12 mouse cellular contexts compared by ENCODE assay signal in genomic region chr4:82540048-82540410, GRCm38 (mm10).
A peak's percentile ranks its signal among the peaks of the same experiment; 100 is the strongest.
DNase-seq lines count a peak whose midpoint lies in the region; ATAC-seq and TF ChIP-seq lines count a peak whose summit lies in the region.
"Had no signal": no experiment of that assay in that cellular context is flagged by ENCODE, and none has a peak within 500 bp of the region (broad histone marks: within the 10 kb centered on the region; RNA-seq: fewer than 3 reads in every experiment).

No protein-coding gene starts in this region.

- no peak for ATAC-seq in forebrain, embryonic 13.5 days
- ATAC-seq in forebrain, embryonic 11.5 days (replicated peaks; ENCODE audit: low FRiP score), result no peak
- no peak for ATAC-seq in midbrain, embryonic 13.5 days
- ATAC-seq in megakaryocyte progenitor cell, adult 5-6 weeks (replicated peaks; ENCODE audit: poor library complexity), result no peak
- no peak for ATAC-seq in megakaryocyte, adult 5-6 weeks (ENCODE audit: poor library complexity, severe bottlenecking)

- H3K4me2 ChIP-seq in forebrain, embryonic 13.5 days, result peak overlapping the region; percentile 83
- no peak overlapping the region for H3K4me2 ChIP-seq in forebrain, embryonic 11.5 days (ENCODE audit: low read depth, low read length, severe bottlenecking)
- H3K4me2 ChIP-seq in midbrain, embryonic 13.5 days (replicated peaks), result peak overlapping the region; percentile 12

- peak overlapping the region; percentile 40; the same call in 1 of the 2 replicates for H3K4me3 ChIP-seq in forebrain, embryonic 13.5 days
- H3K4me3 ChIP-seq in forebrain, embryonic 11.5 days (ENCODE audit: low read depth, low read length), result no peak overlapping the region
- no peak overlapping the region for H3K4me3 ChIP-seq in cortical plate, adult 2 months (ENCODE audit: insufficient read depth, low read length)
- no peak overlapping the region for H3K4me3 ChIP-seq in midbrain, embryonic 13.5 days (replicated peaks)
- H3K4me3 ChIP-seq: neural tube, embryonic 12.5 days had no signal

- WGBS in forebrain, embryonic 13.5 days, result 22% methylated on average over 2 of the region's 2 CpGs
- WGBS in forebrain, embryonic 11.5 days, result 17% methylated on average over 2 of the region's 2 CpGs
- 39% methylated on average over 2 of the region's 2 CpGs for WGBS in midbrain, embryonic 13.5 days

- intact Hi-C loops in left cerebral cortex, postnatal 4 days (cut with DNase I), result loop anchor here (2.0 kb wide), 1 partner anchor 975 kb away; no protein-coding TSS in a partner anchor

- H3K27me3 ChIP-seq in forebrain, embryonic 13.5 days, result peaks cover 31% of the 10 kb centered on the region
- peaks cover 28% of the 10 kb centered on the region for H3K27me3 ChIP-seq in forebrain, embryonic 11.5 days (ENCODE audit: control insufficient read depth, insufficient read depth, low read length)
- peaks cover 58% of the 10 kb centered on the region for H3K27me3 ChIP-seq in midbrain, embryonic 13.5 days

- peak overlapping the region; percentile 98 for H3K27ac ChIP-seq in forebrain, embryonic 13.5 days
- H3K27ac ChIP-seq in forebrain, embryonic 11.5 days (ENCODE audit: low read depth, low read length), result no peak overlapping the region
- peak overlapping the region; percentile 74 for H3K27ac ChIP-seq in cortical plate, adult 2 months (ENCODE audit: insufficient read depth, low read length)
- no peak overlapping the region for H3K27ac ChIP-seq in midbrain, embryonic 13.5 days
- H3K27ac ChIP-seq: neural tube, embryonic 12.5 days had no signal

- TF ChIP-seq POLR2A in cortical plate, adult 2 months (IDR thresholded peaks at IDR 0.05; ENCODE audit: extremely low read depth, insufficient read depth, low read length), result no peak

- H3K4me1 ChIP-seq in forebrain, embryonic 13.5 days, result peaks cover 83% of the 10 kb centered on the region
- H3K4me1 ChIP-seq in forebrain, embryonic 11.5 days (replicated peaks; ENCODE audit: control insufficient read depth, insufficient read depth, low read length), result peaks cover 19% of the 10 kb centered on the region
- H3K4me1 ChIP-seq in cortical plate, adult 2 months (ENCODE audit: control insufficient read depth, insufficient read depth, low read length), result peaks cover 3% of the 10 kb centered on the region; the same call in 1 of the 2 replicates
- H3K4me1 ChIP-seq in midbrain, embryonic 13.5 days (replicated peaks), result peaks cover 38% of the 10 kb centered on the region

- TF ChIP-seq CTCF in cortical plate, adult 2 months (IDR thresholded peaks at IDR 0.05; ENCODE audit: extremely low read depth, insufficient read depth, low read length), result no peak

- DNase-seq in forebrain, embryonic 11.5 days (ENCODE audit: low spot score), result no peak
- DNase-seq in left cerebral cortex, postnatal 4 days, result peak; percentile 37
- DNase-seq in left cerebral cortex, adult 8-10 months (ENCODE audit: low spot score in 2 of 2), result no peak
- DNase-seq: B cell, adult 2 months; kidney, postnatal 4 days; lung, postnatal 4 days had no signal

- no peaks in the 10 kb centered on the region for H3K9me3 ChIP-seq in forebrain, embryonic 13.5 days (replicated peaks)
- no peaks in the 10 kb centered on the region for H3K9me3 ChIP-seq in forebrain, embryonic 11.5 days (ENCODE audit: control insufficient read depth, low read length)
- no peaks in the 10 kb centered on the region for H3K9me3 ChIP-seq in midbrain, embryonic 13.5 days
- H3K9me3 ChIP-seq: neural tube, embryonic 12.5 days had no signal

- no peaks in the 10 kb centered on the region for H3K36me3 ChIP-seq in forebrain, embryonic 13.5 days (ENCODE audit: poor library complexity, severe bottlenecking)
- no peaks in the 10 kb centered on the region for H3K36me3 ChIP-seq in forebrain, embryonic 11.5 days (ENCODE audit: control insufficient read depth, insufficient read depth, low read length)
- H3K36me3 ChIP-seq in midbrain, embryonic 13.5 days, result no peaks in the 10 kb centered on the region
- H3K36me3 ChIP-seq: neural tube, embryonic 12.5 days had no signal

- H3K9ac ChIP-seq in forebrain, embryonic 13.5 days, result peak overlapping the region; percentile 78
- H3K9ac ChIP-seq in forebrain, embryonic 11.5 days (ENCODE audit: low read length), result no peak overlapping the region
- no peak overlapping the region for H3K9ac ChIP-seq in midbrain, embryonic 13.5 days (replicated peaks)
- H3K9ac ChIP-seq: neural tube, embryonic 12.5 days had no signal

Comparison
In these comparisons a context has a peak if more than half of its experiments do, and no peak if none do; other contexts are left out.
1. H3K27ac ChIP-seq: peak in forebrain, embryonic 13.5 days (single experiment) and cortical plate, adult 2 months (single experiment); none in forebrain, embryonic 11.5 days (single experiment) and midbrain, embryonic 13.5 days (single experiment).